Mouse (Mus musculus) testis, postnatal 10 days (tissue): ENCODE results near the gene Snx8.

Experiments used
- DNase-seq: peaks from one replicate; pipeline ENCODE4 v3.0.0; 2021; ENCODE audit warnings: low spot score

Gene Snx8

GRCm38 (mm10) chr5:140345244-140345643, 43.8 kb downstream of the Snx8 start:
- DNase-seq, result no peak

DNA sequence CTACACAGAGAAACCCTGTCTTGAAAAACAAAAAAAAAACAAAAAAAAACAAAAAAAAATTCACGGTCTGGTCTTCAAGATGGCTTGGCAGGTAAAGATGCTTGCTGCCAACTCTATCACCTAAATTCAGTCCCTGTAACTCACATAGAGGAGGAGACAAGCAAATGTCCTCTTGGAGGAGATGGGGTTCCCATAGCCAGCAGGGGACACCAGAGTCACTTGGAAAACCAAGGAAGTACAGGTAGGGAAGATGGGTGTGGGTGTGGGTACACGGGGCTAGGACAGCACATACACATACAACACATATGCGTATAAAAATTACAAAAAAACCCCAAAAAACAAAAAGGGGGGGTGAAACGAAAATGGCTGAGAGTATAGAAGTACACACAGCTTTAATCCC, 46.2 kb downstream of the Snx8 start:
- no peak for DNase-seq

DNA sequence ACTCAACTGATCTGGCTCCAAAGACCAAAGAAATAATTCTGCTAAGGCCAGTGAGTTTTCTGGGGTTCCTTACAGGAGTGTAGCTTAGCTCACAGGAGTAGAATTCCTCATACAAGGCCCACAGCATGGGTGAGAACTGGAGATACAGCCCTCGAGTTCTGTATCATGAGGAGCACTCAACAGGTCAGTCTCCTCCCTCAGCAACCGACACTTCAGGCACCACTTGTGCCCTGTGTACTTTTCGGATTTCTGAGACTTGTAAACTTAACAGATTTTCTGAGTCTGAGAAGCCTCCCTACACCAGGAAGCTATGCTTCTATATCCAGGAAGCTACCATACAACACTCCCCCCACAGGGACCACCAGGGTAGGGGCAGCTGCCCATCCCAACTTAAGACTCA, 49.2 kb downstream of the Snx8 start:
- no peak for DNase-seq

DNA sequence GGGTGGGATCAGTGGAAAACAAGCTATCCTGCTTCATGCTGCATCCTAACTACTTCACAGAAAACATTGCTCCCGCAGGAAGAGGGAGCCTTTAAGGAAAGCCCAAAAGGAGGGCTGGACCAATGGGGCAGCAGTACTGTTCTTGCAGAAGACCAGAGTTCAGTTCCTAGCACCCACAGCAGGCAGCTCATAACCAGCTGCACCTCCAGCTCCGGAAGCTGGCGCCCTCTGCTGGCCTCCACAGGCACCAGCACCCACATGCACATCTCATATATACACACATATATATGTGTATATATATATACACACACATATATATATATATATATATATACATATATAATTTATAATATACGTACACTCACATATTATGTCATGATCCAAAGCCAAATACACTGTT, 50.3 kb downstream of the Snx8 start:
- no peak for DNase-seq

- DNase-seq, result peak; percentile 61
These were observed 52.4 kb downstream of the Snx8 start for GRCm38 (mm10) chr5:140336680-140337079.

DNA sequence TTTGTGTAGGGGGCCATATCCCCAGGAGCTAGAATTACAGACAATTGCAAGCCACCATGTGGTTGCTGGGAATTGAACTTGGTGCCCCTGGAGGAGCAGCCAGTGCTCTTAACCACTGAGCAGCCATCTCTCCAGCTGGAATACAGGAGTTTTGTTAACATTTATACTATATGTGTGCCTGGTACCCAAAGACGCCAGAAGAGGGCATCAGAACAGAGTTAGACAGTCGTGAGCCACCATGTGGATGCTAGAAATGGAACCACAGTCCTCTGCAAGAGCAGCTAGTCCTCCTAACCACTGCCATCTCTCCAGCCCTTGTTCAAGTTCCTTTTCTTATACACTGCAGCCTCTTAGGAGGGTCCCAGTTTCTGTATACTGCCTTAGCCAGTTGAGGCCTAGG, 55.4 kb downstream of the Snx8 start:
- no peak for DNase-seq

- no peak for DNase-seq
These were observed 56.5 kb downstream of the Snx8 start for GRCm38 (mm10) chr5:140332519-140332918.

- peak; percentile 91 for DNase-seq
These were observed 57.2 kb downstream of the Snx8 start, which contains the start of gene Mrm2 for GRCm38 (mm10) chr5:140331615-140332512. TSS of gene Mrm2 (minus strand) at chr5:140331898.

DNA sequence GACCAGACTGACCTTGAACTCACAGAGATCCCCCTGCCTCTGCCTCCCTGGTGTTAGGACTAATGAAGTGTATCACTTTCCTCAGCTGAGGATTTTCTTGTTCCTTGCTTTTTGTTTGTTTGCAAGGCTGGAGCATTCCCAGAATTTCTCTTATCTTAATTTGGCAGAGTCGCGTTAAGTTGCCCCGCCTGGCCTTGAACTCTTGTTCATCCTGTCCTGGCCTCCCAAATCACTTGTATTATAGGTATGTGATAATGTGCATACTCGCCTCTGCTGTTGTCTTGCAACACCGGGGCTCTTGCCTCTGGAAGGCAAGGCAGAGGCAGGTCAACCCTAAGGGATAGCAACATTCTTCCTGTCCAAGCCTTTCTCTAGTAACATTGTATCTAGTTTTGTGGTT, 65.0 kb downstream of the Snx8 start:
- DNase-seq, result no peak

GRCm38 (mm10) chr5:140321756-140322575, 67.1 kb downstream of the Snx8 start:
- DNase-seq, result no peak

DNA sequence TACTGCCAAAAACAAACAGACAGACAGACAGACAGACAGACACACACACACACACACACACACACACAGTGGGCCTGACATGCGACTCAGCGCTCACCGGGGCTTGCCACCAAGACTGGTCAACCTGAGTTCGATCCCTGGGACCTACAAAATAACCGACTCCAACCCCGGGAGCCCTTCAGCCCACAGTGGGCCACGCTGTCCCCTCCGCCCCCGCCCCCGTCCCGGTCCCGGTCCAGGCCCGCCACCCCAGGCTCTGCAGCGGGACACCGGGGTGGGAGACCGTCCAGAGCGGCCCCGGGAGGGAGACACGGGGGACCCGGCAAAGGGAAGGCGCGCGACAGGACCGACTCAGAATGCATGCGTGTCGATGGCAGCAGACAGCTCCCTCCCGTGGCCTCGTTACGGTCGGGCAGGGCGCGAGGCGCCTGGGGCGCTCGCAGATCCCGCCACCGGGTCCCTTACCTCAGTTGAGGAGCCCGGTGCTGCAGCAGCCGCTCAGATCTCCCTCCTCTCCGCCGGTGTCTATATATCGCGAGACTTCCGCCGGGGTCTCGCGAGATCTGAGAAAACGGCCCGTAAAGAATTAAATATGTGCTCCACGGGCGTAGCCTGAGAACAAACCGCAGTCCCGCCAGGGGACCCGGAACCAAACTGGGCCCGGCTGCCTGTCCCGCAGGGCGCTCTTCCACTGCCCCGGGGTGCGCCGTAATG, 67.9 kb downstream of the Snx8 start, which contains the start of the genes Mad1l1 and Nudt1:
Gene Mad1l1, minus strand, starts transcription at position 511 of the 714 bp plus-strand sequence.
Gene Nudt1, plus strand, starts transcription at position 615 of the 714 bp plus-strand sequence.
- peak; percentile 91 for DNase-seq

DNA sequence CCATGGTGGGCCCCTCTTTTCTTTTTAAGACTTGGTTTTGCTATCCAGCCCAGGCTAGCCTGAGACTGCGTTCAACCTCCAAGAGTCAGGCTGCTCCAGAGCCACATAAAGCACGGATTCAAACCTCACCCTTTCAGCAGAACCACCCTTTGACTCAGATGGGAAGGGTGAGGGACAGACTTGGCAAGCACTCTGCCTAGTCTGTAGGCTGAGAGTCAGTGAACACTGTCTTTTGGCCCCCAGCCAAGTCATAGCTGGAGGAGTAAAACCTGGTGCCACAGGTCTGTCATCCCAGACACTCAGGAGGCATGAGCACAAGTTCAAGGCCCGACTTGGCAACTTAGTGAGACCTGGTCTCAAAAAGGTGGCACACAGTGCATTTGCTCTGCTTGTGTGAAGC, 72.3 kb downstream of the Snx8 start:
- DNase-seq, result peak; percentile 64

- no peak for DNase-seq
These were observed 81.5 kb downstream of the Snx8 start for GRCm38 (mm10) chr5:140307602-140308001.

DNA sequence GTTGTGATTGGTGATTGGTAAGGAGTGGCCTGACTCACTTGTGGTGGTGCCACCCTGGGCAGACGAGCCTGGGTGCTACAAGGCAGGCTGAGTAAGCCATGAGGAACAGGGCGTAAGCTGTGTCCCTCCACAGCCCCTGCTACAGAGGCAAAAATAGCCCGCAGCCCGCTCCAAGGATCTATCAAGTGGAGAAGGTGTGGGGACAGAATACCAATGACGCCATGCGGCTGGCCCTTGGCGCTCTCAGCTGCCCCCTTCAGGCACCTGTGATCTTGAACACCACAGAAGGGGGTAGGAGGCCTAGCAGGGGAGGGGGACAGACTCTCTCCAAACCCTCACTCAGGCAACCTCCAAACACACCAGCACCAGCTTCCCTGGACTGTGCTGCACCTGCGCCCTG, 83.0 kb downstream of the Snx8 start:
- no peak for DNase-seq

GRCm38 (mm10) chr5:140298291-140298690, 90.8 kb downstream of the Snx8 start:
- no peak for DNase-seq

DNA sequence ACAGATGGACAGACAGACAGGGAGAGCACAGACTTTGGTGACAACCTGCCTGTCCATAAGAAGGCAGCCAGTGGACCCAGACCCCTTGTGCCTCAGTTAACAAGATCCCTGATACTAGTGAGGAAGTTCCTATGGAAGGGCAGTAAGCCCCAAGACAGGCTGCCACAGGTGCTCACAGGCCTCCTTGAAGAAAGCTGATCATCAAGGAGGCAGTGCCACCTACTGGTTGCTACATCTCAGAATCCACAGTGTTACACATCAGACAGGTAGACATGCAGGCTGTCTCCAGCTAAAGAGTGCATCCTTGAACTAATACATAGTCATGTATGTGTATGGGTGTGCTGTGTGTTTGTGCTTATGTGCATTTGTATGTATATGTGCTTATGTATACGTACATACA, 96.9 kb downstream of the Snx8 start:
- peak; percentile 58 for DNase-seq
